Mouse (Mus musculus) G1E-ER4 (cell line): ENCODE data around the gene Echs1. TPM values are rescaled to one million over a fixed set of nuclear protein-coding genes. Genes with fewer than 3 reads are reported as not detected.

Experiments used
- GATA1 ChIP-seq: IDR thresholded peaks from one replicate; pipeline ENCODE4 v1.8.0; 2012; ENCODE audit warnings: low read length, inconsistent platforms
- polyA plus RNA-seq: library from polyadenylated mRNA; stranded (reverse); fragments of >175 nt; gene quantifications from 2 replicates; pipeline ENCODE4 v1.2.3, GENCODE M21; 2012

The Echs1 gene
- polyA plus RNA-seq, 1 experiment, result 3.0 TPM

- TF ChIP-seq GATA1, result no peak
These were observed 9.2 kb upstream of the Echs1 start for GRCm38 (mm10) chr7:140125278-140126021.

- no peak for TF ChIP-seq GATA1
These were observed 8.1 kb upstream of the Echs1 start for GRCm38 (mm10) chr7:140124382-140124781.

DNA sequence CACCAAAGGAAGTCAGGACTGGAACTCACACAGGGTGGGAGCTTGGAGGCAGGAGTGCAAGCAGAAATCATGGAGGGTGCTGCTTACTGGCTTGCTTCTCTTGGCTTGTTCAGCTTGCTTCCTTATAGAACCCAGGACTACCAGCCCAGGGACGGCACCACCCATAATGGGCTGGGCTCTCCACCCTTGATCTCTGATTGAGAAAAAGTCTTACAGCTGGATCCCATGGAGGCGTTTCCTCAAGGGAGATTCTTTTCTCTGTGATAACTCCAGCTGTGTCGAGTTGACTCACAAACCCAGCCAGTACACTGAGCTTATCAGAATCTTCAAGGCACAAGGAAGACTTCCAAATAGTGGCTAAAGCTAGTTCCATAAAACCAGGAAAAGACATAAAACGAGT is 6.5 kb upstream of the Echs1 start:
- no peak for TF ChIP-seq GATA1

DNA sequence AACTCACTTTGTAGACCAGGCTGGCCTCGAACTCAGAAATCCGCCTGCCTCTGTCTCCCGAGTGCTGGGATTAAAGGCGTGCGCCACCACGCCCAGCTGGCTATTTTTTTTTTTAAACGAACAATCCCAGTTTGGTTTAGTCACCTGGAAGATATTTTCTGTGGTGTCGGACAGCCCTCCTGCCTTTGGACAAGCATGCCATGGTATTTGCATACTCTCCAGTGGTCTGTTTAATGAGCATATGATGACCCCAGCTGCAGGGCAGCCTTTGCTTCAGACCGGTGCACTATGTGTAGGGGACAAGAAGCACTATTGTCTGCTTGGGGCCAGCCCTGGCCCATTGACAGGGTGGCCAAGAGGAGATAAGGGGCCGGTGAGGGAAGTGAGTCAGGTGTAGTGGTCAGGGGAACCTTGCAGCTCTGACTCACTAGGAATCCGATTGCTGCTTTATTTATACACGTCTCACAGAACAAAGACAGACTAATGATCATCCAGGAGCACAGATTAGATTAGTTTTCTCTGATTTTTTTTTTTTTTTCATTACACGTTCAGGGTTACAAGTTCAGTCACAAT is 5.1 kb upstream of the Echs1 start:
- no peak for TF ChIP-seq GATA1

DNA sequence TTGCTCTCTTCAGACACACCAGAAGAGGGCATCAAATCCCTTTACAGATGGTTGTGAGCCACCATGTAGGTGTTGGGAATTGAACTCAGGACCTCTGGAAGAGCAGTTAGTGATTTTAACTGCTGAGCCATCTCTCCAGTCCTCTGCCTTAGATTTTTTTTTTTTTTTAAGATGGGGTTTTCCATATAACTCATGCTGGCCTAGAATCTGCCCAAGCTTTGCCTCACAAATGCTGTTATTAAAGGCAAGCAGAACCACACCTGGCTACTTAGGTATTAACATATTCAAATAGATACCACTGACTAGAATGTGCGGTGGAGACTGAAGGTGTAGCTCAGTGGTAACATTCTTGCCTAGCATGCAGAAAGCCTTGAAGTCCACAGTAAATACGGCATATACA is 4.2 kb upstream of the Echs1 start:
- no peak for TF ChIP-seq GATA1

- TF ChIP-seq GATA1, result no peak
These were observed 520 bp downstream of the Echs1 start, which contains the start of gene Paox for GRCm38 (mm10) chr7:140115583-140116328. Paox (plus strand) TSS chr7:140115799.

- TF ChIP-seq GATA1, result no peak
These were observed 4.3 kb downstream of the Echs1 start for GRCm38 (mm10) chr7:140111943-140112342.

GRCm38 (mm10) chr7:140104009-140104408 is 12.3 kb downstream of the Echs1 start:
- TF ChIP-seq GATA1, result no peak

GRCm38 (mm10) chr7:140101993-140102860 is 14.0 kb downstream of the Echs1 start, which contains the start of gene Fuom:
Fuom (minus strand) TSS chr7:140102441.
- TF ChIP-seq GATA1, result no peak

- TF ChIP-seq GATA1, result no peak
These were observed 14.8 kb downstream of the Echs1 start for GRCm38 (mm10) chr7:140101498-140101897.

- no peak for TF ChIP-seq GATA1
These were observed 17.8 kb downstream of the Echs1 start for GRCm38 (mm10) chr7:140098466-140098865.

DNA sequence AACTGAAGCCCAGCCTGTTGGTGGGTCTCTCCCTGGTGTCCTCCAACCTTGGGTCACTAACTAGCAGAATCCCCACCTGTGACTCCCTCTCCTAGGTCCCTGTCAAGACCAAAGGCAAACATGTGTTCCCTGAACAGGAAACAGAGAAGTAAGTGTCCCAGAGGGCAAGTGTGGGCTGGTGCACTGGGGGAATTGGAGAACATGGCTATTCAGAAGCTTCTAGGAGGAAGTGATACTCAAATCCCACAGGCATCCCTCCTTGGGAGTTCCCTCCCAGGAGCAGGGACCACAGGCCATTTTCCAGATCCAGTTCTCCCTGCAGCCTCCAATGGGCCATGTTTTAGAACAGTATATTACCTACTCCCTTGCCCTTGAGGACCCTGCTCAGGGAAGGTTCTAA is 20.2 kb downstream of the Echs1 start:
- TF ChIP-seq GATA1, result no peak

DNA sequence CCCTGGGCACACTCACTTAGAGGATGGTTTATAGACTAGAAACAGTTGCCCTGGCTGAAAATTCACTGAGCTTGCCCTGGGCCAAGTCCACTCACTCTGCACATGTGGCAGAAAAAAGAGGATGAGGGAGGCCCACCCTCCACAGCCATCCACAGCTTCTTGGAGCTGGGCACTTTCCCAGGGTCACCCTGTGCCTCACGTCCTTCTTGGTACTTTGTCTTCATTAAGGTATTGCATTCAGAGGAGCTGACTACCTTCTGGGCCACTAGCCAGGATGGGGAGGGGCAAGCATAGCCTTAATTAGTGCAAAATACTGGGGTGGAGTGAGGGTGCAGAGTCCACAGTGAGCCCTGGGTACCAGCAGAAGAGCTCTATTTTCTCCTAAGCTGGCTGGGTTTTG is 20.7 kb downstream of the Echs1 start:
- no peak for TF ChIP-seq GATA1

DNA sequence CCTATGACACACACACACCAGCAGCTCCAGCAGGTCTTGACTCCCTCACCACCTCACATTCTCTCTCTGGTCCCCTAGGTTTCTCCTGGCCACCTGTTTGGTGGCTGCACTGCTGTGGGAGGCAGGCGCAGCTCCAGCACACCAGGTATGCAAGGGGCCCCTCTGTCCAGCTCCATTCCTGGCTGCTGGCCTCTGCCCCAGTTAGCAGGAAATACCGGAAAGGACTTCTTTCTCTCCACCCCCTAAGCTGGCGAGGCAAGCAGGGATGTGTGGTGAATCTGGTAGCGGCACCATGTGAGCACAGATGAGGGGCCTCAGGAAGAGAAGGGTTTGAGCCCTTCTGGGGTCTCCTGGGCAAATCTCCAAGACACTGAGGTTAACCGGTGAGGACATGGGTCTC is 21.3 kb downstream of the Echs1 start:
- TF ChIP-seq GATA1, result no peak

DNA sequence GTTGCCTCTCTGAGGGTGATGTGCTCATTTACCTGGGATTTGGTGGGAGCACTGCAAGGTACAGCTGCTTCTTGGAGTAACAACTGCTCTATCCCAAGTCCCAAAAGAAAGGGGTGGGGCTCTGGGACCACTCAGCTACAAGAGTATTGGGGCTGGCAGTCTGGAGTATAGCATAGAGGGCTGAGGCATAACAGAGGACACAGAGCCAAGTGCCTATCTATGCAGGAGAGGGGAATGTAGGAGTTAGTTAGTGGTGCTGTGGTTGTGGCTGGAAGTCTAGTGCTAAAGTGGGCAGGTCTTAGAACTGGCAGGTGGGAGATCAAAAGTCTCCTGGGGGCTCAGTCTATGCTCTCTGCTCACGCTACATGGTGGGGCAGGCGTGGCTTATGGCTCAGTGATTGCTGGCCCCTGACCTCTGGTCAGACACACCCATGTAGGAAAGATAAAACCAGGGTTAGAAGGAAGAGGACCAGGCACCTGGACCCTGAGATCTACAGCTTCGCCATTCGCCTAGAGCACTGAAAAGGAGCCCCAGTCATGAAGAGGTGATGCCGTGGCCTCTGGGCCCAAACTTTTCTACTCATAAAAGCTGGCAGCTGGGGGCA is 23.2 kb downstream of the Echs1 start, which contains the start of gene Prap1:
Prap1 (plus strand) TSS at position 472 of the 605 bp plus-strand sequence.
- TF ChIP-seq GATA1, result no peak
